Mouse (Mus musculus) gastrocnemius, adult 18-20 months (tissue): ENCODE measurements around the gene Rgl1. TPM values are rescaled to one million over a fixed set of nuclear protein-coding genes. Genes with fewer than 3 reads are reported as not detected.
"Not testable (repeated sequence)": the region's sequence is repeated elsewhere in the genome, so short reads cannot be mapped to it uniquely, and the experiment has no call there.

Experiments
- DNase-seq: peaks from one replicate; pipeline ENCODE4 v3.0.0; 2021; ENCODE audit warnings: low spot score
- total RNA-seq, 2 experiments: library from RNA; stranded (reverse); gene quantifications; 2 replicates each; pipeline ENCODE4 v1.2.3; 2021

The Rgl1 gene
- total RNA-seq, 2 experiments from 2014 or later, result 4.9 to 7.8 TPM

DNA sequence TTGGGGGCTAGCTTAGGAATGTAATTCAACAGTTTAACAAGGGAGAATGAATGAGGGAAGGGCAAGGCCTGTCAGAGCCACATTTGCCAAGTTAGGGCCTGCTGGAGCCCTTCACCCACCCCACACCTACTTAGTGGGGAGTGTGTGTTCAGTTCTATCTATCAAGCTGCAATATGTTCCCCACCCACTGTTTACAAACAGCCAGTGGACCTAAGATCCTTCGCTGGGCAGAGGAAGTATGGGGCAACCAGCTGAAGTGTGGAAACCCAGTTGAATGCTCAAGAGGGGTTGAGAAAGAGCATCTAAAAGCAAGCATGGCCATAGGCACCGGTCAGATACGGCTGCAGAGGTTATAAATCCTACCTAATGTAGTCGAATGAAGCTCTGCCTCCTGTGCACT is 20.8 kb upstream of the Rgl1 start:
- no peak for DNase-seq

DNA sequence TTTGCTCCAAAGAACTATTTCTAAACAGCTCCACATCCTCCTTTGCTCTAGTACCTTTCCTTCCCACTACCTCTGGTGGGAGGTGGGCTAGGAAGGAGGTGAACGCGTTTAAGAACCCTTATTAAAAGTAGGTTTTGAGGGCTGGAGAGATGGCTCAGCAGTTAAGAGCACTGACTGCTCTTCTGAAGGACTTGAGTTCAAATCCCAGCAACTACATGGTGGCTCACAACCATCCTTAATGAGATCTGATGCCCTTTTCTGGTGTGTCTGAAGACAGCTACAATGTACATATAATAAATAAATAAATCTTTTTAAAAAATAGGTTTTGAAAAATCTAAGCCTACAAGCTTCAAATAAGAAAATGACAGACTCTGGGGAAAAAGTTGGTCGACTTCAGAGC is 19.3 kb upstream of the Rgl1 start:
- DNase-seq, result not testable (repeated sequence)

DNA sequence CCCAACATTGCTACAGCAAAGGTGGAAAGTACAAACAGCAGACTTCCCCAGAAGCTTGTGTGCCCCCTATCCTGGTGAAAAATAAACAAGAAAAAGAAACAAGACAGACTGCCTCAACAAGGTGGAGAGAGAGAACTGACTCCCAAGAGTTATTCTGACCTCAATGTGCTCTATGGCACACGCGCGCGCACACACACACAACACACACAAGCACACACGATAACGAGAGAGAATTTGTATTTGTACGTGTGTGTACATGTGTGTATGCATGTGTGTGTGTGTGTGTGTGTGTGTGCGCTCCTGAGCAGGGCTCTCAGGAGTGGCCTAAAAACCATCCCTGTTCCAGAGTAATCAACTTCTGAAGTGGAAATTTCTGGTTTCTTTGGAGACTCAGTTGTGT is 18.5 kb upstream of the Rgl1 start:
- DNase-seq, result no peak

DNA sequence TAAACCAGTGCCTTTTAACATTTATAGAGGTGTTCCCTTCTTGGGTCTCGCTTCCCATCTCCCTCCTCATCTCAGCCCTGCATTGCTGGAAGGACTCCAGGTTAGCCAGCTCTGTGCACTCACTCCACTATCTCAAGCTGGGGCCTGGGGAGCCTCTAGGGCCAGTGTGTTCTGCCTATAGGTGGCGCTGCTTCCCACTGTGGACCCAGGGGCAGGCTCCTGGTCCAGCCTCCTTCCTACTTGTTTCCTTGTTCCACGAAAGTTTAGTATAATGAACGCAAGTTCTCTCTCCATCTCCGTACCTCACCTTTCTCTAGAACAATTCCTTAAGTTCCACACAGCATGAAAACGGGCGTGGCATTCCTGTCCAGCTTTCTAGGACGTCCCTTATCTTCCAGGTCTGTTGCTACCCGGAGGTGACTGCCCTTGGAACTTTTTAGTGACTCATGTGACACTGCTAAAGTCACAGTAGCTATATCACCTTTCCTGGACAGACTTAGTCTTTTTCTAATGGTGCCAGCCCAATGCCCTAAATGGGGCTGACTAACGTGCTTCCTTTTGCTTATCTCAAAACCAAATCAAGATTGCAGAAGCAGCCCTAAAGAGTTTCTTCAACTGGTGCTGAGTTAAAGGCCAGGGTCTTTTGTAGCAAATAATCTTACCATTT is 13.1 kb upstream of the Rgl1 start:
- DNase-seq, result peak; percentile 85

DNA sequence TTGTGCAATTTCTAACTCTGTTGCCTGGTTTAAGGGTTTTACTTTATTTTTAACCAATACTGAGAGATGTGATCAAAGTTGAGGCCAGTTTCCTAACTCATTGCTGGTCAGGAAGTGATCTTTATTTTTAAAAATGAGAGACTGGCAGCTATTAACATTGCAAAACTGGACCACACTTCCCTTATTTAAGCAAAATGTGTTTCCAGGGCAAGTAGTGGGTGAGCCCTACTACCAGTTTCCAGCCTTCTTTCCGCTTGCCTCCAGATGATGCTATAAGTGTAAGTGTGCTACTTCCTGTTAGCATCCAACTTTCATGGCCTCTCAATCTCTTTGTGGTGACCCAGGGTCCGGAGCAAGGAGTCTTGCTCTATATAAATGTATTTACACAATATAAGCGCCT is 8.4 kb upstream of the Rgl1 start:
- not testable (repeated sequence) for DNase-seq

DNA sequence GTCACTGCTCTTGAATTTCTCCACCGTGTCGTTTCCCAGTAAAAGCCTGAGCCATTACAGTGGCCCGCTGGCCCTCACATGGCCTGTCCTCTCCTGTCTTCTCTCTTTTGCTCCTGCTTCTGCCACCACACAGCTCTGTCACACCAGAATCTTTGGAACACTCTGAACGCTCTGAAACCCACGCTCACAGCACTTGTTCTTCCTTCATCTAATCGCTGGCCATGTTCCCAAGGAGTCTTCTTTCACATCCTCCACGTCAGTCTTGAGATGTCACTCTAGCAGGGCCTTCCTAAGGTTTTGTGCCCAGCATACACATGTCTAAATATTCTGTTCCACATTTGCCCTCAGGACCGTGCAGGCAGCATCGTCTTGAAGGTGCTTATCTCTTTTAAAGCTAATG is 4.9 kb upstream of the Rgl1 start:
- DNase-seq, result no peak

DNA sequence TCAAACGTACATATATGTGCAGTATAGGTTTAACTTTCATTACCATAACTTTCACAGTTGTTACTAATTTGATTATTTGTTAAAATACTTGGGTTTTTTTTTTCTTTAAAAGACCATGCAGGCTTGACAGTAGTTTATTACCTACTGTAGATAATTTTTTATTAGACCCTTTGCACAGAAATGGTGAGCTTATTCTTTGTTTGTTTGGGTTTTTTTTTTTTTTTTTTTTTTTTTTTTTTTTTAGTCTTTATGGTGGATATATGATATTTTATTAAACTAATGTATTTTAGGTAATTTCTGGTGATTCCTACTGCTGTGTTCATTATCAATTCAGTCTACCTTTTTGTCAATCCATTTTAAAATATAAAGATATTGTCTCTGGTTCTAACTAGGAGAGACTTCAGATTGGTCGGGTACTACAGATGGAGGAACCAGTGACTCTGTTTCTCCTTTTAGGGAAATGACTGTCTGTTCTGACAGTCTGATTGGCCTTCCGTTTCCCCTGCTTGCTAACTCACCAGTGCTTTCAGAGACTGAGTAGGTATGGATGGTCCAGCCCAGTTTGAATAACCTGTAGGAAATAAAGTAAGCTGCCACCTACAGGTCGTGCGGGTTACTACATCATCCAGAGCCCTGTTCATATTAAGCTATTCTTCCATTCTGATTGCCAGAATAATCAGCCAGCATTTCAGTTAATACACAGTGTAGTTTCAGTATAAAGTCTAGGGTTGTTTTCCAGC is 1.8 kb upstream of the Rgl1 start:
- DNase-seq, result peak; percentile 80

DNA sequence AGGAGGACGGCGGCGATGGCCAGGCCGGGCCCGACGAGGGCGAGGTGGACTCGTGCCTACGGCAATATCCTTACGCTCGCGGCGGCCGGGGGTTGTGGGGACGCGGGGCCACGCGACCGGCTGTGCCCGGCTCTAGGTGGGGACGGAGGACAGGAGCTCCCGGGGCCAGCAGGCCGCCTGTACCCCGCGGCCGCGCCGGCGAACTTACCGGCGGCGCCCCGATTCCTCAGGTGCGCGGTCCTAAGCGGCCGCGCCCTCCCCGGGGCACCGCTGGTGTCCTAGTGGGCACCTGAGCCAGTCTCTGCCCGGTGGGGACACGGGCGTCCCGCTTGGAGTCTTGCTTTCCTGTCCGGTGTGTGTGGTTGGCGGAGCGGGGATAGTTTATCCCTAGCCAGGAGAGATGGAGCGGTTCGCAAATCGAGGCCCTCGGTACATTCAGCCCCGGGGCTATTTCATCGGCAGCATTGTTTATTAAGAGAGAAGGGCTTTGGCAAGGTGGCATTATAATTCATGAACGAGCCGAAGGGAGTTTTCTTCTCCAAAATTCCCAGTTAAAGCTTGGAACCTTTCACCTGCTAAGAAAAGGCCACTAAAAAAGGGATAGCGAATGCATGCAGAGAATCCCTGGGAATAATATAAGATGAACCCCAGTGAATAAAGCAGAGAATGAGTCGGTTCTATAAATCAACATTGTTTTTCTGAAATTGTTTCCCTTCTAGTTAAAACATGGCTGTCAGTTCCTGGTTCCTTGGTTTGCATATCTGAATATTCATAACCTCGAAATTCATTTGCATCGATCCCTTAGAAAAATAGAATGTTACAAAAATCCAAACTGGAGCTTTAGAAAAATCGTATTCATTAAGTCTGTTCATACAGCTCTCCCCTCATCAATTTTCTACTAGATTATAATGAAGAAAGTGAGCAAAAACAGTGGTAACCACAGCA is 925 bp upstream of the Rgl1 start:
- DNase-seq, result peak; percentile 22

DNA sequence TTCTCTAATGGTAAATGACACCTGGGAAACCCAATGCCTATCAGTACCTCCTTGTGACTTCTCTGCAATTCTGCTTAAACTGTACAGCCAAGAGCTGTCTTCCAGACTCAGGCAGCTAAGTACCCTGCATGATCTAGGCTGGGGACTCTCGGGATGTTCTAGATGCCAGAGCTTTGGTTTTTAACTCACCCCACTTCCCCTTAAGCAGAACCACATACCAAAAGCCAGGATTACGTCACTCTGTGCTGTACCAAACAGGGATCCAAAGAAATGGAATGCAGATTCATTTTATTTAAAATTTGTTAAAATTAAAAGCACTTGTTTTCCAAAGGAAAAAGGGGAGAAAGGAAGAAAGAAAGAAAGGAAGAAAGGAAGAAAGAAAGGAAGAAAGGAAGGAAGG is 4.4 kb downstream of the Rgl1 start:
- DNase-seq, result no peak

DNA sequence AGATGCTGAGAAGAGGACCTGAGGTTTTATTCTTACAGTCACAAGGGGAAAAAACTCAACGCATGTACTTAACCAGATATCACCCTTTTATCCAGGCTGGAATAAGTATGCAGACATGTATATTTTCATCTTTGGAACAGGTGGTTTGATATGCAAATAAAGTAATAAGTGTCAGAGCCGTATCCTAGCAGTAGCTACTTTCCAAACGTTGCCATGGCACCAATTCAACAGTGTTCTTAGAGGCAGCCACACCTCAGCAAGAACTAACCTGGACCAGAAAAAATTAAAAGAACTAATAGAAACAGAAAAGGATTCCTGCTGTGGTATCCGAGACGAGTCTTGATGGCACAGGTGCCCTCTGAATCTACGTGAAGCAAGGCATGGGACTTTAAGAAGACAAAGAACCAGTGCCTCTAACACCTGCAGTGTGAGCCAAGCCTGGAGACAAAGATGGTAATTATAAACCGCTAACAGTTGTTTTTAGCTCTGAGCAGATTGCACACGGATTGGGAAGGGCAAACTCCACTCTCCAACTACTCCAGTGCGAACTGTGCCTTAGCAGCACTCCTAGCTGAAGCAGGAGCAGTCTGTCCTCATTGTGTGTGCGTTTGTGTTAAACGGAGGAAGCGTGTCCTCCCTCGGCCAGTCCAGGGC is 15.7 kb downstream of the Rgl1 start, which contains the start of gene Apobec4:
Gene Apobec4, plus strand, starts transcription at position 240 of the 654 bp plus-strand sequence.
- DNase-seq, result no peak

DNA sequence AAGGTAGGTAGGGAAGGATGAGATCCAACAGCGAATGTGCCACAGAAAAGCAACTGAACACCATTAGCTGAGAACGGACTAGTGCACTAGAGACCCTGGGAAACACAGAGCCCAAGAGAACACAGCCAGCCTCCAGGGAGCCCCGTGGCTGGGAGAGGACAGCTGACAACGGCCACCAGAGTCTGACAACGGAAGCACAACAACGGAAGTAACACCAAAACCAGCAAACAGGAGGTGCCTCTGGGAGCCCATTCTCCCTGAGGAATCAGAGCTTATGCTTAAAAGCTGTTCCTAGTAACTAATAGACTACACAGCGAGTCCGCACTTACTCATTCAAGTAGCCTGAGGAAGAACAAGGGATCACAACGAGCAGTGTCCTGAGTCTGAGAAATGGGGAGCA is 16.9 kb downstream of the Rgl1 start:
- no peak for DNase-seq

DNA sequence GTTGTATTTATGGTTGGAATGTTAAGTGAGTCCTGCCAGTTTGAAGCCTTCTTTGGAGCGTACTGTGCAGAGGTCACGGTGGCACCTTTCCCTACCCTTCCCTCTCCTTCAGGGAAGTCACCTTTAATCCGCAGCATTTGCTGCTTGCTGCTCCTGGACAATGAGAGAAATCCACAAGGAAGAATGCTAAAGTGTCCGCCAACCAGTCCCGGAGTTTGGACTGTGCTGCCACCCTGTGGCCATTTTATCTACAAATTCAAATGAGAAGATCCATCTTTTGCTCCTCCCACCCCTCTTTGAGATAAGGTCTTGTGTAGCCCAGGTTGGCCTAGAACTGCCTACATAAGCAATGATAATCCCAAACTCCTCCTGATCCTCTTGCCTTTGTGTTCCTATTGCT is 19.7 kb downstream of the Rgl1 start:
- DNase-seq, result peak; percentile 80

DNA sequence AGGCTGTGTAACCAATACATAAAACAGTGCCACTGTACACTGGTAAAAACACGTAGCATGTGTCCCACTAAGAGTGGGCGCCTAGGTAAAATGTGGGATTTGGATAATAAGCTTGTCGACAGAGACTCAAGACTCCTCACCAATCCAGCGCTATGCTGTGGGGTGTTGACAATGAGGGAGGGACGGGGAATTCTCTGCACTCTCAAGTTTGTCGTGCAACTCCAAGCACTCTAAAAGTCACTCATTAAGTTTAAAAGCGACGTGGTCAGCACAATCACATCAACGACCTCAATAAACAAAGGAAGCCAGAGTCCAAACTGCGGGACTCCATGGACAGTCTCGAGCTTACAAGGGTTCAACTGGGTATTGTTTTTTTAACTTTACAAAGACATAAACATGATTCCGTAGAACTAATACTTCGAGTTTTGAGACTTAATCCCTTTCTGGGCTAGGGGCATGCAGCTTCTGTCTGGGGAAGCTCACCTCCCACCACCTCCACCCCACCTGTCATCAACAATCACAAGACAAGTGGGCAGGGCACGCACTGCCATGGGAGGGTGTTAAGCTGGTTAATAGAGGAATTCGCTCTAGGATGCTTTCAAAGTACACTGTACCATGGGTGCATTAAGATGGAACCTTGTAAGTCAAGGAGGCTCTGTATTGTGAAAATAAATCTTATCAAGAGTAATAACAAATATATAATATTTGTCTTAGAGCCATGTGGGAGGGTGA is 22.9 kb downstream of the Rgl1 start:
- no peak for DNase-seq

DNA sequence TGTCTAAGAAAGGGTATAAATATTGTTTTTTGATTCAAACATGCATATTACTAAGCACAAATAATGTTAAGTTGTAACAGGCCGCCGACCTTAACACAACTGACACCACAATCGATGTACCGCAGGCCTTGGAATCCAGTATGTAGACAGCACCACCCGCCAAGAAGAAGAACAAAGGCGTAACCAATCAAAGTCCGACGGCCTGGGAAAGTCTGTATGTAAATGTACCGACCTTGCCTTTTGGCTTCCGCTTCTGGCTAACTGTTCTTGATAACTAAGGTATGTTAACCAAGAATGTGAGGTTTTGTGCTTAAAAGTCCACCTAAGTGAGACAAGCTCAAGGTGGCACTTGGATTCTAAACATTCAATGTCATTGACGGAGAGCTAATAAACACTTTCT is 26.8 kb downstream of the Rgl1 start:
- DNase-seq, result no peak

DNA sequence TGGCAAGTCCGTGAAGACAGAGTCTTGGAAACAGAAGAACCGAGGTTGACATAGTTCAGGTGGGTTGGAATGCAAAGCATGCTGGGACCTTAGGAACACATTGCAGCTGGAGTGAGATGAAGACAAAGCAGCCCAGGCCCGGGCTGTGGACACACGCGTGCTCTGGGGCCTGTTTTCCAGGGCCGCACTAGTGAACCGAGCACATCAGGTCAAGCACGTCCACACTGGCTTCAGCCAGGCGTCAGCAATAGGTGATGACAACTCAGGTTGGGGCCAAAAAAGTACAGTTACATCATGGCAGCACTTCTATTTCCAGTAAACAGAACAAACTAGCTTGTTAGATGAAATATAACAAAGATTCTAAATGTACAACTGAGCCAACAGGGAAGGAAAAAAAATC is 27.4 kb downstream of the Rgl1 start:
- no peak for DNase-seq

DNA sequence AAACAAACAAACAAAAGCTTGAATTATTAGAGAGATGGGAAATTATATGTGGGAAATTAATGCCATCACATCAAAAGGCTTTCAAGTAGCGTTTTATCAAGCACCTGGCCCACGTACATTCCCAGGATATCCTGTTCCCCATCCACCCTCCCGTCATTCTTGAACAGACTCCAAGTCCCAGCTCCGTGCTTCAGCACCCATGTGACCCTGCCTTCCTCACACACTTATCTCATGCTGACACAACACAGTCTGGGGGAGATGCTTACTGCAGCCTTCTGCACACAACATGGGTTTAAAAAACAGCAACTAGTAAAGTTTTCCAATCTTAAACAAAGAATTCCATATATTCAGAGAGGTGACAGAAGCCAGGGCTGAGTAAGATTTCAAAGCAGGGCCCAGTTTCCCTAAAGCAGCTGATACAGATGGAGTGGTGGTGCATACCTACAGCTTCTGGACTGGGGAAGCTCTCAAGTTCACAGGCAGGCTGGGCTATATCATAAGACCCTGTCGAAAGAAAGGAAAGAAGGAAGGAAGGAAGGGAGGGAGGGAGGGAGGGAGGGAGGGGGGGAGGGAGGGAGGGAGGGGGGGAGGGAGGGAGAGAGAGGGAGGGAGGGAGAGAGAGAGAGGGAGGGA is 38.4 kb downstream of the Rgl1 start:
- DNase-seq, result no peak

DNA sequence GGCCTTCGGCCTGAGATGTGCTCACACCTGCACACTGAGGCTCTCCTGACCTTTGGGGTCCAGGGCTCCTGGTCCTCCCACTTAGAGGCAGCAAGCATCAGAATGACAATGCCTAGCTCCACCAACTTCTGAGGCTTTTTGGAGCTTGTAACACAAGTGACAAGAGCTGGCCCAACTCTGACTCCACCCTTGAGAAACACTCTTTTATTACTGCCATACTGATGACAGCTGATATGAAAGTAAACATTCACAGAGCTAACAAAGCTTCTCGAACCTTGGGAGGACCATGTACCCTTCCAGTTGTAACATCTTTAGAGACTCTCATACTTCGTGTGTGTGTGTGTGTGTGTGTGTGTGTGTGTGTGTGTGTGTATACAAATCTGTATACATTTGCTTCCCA is 40.1 kb downstream of the Rgl1 start:
- DNase-seq, result no peak

DNA sequence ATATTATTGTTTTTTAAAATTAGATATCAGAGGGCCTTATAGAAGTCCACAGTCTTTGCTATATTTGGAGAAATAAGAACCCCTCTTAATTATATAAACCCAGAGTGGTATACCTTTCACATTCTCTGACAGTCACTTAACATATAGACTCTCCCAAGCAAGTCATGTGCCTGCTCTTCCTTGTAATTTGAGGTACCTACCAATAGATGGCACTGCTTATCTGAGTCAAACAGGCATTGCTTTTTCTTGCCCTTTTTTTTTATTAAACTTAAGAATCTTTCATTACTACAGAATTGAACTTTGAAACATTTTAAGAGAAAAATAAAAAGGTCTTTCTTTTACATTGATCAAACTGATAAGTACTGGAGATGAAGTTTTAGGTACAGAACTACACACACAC is 41.9 kb downstream of the Rgl1 start:
- DNase-seq, result no peak

DNA sequence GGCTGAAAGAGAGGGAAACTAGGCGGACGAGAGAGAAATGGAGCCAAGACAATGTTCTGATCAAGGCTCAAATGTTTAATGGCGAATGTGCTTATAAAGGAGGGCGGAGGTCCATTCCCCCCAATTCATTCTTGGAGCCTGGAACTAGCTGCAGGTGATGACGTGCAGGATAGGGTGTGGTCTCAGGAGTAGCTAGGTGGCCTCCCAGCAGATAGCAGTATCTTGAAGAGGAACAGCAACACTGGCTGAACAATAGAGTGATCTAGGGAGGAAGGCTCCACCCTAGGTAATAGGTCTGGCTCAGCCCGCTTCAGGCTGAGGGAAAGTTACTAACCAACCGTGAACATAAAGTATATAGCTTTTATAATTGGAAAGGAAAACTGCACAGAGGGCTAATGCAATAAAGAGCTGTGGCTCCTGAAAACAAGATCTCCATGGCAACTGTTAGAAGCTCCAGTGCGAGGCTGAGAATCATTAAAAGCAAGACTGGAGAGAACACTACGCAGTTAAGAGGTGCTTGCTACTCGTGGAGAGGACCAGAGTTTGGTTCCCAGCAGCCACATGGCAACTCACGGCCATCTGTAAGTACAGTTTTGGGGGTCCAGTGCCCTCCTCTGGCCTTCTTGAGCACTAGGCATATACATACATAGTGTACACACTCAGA is 44.5 kb downstream of the Rgl1 start:
- DNase-seq, result no peak

DNA sequence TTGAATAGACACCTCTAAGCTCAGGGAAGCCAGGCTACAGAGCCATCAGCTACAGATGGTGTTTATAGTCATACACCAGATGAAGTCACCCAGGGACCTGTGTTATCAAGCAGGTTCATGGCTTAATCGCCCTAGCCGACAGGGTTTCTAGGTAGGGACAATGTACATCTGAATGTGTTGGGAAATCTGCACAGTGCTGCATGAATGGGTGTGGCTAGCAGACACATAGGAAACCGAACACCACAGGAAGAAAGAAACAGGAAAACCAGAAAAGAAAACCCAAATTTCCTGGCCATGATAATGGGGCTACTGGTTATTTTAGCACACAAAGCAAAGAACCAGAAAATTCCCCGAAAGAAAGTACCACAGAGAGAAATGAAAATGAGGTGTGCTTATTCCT is 45.2 kb downstream of the Rgl1 start:
- DNase-seq, result no peak
